Mouse (Mus musculus) left cerebral cortex, adult 6 months (tissue): ENCODE results near the gene Myo3a. TPM values are rescaled to one million over a fixed set of nuclear protein-coding genes. Genes with fewer than 3 reads are reported as not detected.

ENCODE experiments used
- long read RNA-seq, 2 experiments: library from polyadenylated mRNA; unstranded; transcript quantifications; one replicate each; pipeline ENCODE4 v2.0.0; 2019 to 2020
- polyA plus RNA-seq: library from polyadenylated mRNA; unstranded; fragments of <200 nt; fragmentation: Nextera tagmentation; gene quantifications from 2 replicates; pipeline ENCODE4 v1.2.3, GENCODE M21; 2021

Gene Myo3a
- not detected in 2 replicates for polyA plus RNA-seq
- long read RNA-seq, experiment 1, result 0 reads
- long read RNA-seq, experiment 2, partial matches to known transcripts, result 0 of 1 reads
- long read RNA-seq, experiment 2, other reads (novel, unspliced or antisense), result 1 of 1 reads

DNA sequence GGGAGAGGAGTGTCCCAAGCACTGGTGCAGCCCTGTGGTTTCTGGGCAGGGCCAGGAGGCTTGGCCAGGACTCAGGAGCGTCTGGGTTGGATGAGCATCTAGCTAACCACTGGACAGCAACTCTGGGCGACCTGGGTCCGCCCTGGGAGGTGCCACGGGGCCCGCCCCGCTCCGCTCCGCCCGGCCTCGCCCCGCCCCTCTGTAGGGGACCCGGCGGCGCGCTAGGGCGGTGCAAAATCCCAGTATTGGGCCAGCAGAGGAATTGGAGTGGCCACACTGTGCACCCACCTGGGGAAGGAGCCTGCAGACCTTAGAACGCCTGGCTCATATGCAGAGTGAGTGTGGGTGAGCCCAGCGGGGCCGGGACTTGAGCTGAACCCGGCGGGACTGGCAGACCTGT lies at the start of gene Myo3a:
Myo3a (plus strand) TSS at position 196 of the 400 bp plus-strand sequence.

GRCm38 (mm10) chr2:22621828-22622731 lies 394.8 kb downstream of the Myo3a start, which contains the start of gene Gad2:
Gad2 (plus strand) TSS chr2:22622205.

